Mouse (Mus musculus) neural tube, embryonic 14.5 days (tissue): ENCODE measurements at regions not wholly inside any gene's neighbourhood (a gene's known extent, or its start where the extent isn't known, plus 50 kb on each side); places are given as distances from the start of the nearest gene placed in this dataset.

Experiments
- ATAC-seq: fragments of 200-750 bp; cut with Nextera tagmentation; 2 replicates; pipeline ENCODE4 v1.8.0; 2017; ENCODE audit warnings: low read depth, mild to moderate bottlenecking, moderate TSS enrichment, moderate library complexity
- H3K27ac ChIP-seq: fragments of 300-500 bp; sonication (generic); 2 replicates; pipeline ENCODE4 v1.5.1; 2014; ENCODE audit warnings: low read depth, mild to moderate bottlenecking, control low read depth, low read length, moderate library complexity, mixed read lengths
- H3K27me3 ChIP-seq: fragments of 300-500 bp; sonication (generic); 2 replicates; pipeline ENCODE4 v1.6.1; 2014; ENCODE audit warnings: low read length; ENCODE audit not compliant: control insufficient read depth, insufficient read depth
- H3K36me3 ChIP-seq: fragments of 300-500 bp; sonication (generic); 2 replicates; pipeline ENCODE4 v1.6.1; 2014; ENCODE audit warnings: low read length, mixed read lengths; ENCODE audit not compliant: control insufficient read depth, insufficient read depth
- H3K4me1 ChIP-seq: fragments of 300-500 bp; sonication (generic); 2 replicates; pipeline ENCODE4 v1.6.1; 2014; ENCODE audit warnings: low read length; ENCODE audit not compliant: control insufficient read depth, insufficient read depth
- H3K4me2 ChIP-seq: fragments of 300-500 bp; sonication (generic); 2 replicates; pipeline ENCODE4 v1.6.1; 2014; ENCODE audit warnings: mild to moderate bottlenecking, low read depth, low read length, control low read depth
- H3K4me3 ChIP-seq: fragments of 300-500 bp; sonication (generic); 2 replicates; pipeline ENCODE4 v1.5.1; 2014; ENCODE audit warnings: low read depth, low read length, control low read depth, mixed read lengths
- H3K9ac ChIP-seq: fragments of 300-500 bp; sonication (generic); replicated peaks from 2 replicates; pipeline ENCODE4 v1.6.1; 2014; ENCODE audit warnings: low read depth, mild to moderate bottlenecking, control low read depth, low read length, mixed read lengths
- H3K9me3 ChIP-seq: fragments of 300-500 bp; sonication (generic); 2 replicates; pipeline ENCODE4 v1.6.1; 2016; ENCODE audit warnings: low read length; ENCODE audit not compliant: control insufficient read depth
- whole genome bisulfite sequencing: fragments of 180-500 bp; shearing (Covaris S2); extraction: QIAGEN DNeasy Blood & Tissue Kit; methylation state at CpG from one replicate; pipeline ENCODE4 v1.1.7; 2014; 5-methylcytosine and 5-hydroxymethylcytosine counted together

- Histone ChIP-seq H3K27ac (no peak overlapping the region), H3K27me3 (no peaks in the 10 kb centered on the region), H3K4me1 (no peaks in the 10 kb centered on the region), H3K9me3 (no peaks in the 10 kb centered on the region), H3K36me3 (no peaks in the 10 kb centered on the region), H3K4me3 (no peak overlapping the region), H3K9ac (no peak overlapping the region), H3K4me2 (no peak overlapping the region)
- ATAC-seq = no peak
These were observed 54.7 kb downstream of the Spry2 start for GRCm38 (mm10) chr14:105841888-105842287.

DNA sequence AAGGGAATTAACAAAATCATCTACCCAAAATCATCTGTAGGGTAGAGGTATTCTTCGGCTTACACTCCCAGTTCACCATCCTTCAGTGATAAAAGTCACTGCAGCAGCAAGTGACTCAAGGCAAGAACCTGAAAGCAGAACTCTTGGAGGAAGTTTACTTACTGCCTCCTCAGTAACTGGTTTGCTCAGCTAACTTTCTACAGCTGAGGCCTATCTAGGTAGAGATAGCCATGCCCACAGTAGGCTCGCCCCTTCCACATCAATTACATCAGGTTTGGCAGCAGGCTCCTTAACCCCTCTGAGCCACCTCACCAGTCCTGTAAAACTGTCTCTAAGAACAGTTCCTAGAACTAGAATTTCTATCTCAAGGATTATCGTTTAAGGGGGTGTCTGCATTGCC is 59.1 kb downstream of the Spry2 start:
- H3K9ac ChIP-seq = no peak overlapping the region
- H3K4me1 ChIP-seq = no peaks in the 10 kb centered on the region
- no peak overlapping the region for H3K27ac ChIP-seq
- ATAC-seq = no peak
- no peak overlapping the region for H3K4me2 ChIP-seq
- 90% methylated on average over 3 of the region's 3 CpGs for WGBS
- no peaks in the 10 kb centered on the region for H3K27me3 ChIP-seq
- no peak overlapping the region for H3K4me3 ChIP-seq
- H3K36me3 ChIP-seq = no peaks in the 10 kb centered on the region
- no peaks in the 10 kb centered on the region for H3K9me3 ChIP-seq

GRCm38 (mm10) chr14:105830701-105831100 is 65.9 kb downstream of the Spry2 start:
- no peak for ATAC-seq
- Histone ChIP-seq H3K4me3 (no peak overlapping the region), H3K36me3 (no peaks in the 10 kb centered on the region), H3K9me3 (no peaks in the 10 kb centered on the region), H3K27me3 (no peaks in the 10 kb centered on the region), H3K4me2 (no peak overlapping the region), H3K9ac (no peak overlapping the region), H3K27ac (no peak overlapping the region), H3K4me1 (no peaks in the 10 kb centered on the region)
- WGBS = 90% methylated on average over 12 of the region's 12 CpGs

GRCm38 (mm10) chr14:105830301-105830700 is 66.3 kb downstream of the Spry2 start:
- Histone ChIP-seq H3K9ac (no peak overlapping the region), H3K36me3 (no peaks in the 10 kb centered on the region), H3K9me3 (no peaks in the 10 kb centered on the region), H3K27ac (no peak overlapping the region), H3K4me2 (no peak overlapping the region), H3K4me3 (no peak overlapping the region), H3K4me1 (no peaks in the 10 kb centered on the region), H3K27me3 (no peaks in the 10 kb centered on the region)
- no peak for ATAC-seq
- 85% methylated on average over 4 of the region's 4 CpGs for WGBS

DNA sequence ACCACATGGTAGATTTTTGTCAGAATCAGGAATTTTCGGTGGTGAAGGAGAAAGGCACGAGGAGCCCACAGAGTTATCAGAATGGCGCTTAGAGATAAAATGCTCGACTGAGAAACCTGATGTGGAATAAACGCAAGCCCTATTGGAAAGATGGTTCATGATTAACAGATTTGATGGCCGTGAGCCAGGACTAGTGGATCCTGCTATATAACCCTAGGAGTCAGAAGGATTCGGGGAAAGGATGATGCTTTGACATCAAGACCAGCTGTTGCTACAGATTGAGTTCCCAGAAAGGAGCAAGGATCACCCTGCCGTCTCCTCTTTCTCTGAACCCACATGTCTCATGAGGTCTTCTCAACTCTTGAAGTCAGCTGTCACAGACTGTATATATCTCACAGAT is 73.5 kb downstream of the Spry2 start:
- Histone ChIP-seq H3K9ac (no peak overlapping the region), H3K4me2 (no peak overlapping the region), H3K4me3 (no peak overlapping the region), H3K4me1 (no peaks in the 10 kb centered on the region), H3K9me3 (no peaks in the 10 kb centered on the region), H3K27me3 (no peaks in the 10 kb centered on the region), H3K27ac (no peak overlapping the region), H3K36me3 (no peaks in the 10 kb centered on the region)
- 89% methylated on average over 8 of the region's 8 CpGs for WGBS
- no peak for ATAC-seq

DNA sequence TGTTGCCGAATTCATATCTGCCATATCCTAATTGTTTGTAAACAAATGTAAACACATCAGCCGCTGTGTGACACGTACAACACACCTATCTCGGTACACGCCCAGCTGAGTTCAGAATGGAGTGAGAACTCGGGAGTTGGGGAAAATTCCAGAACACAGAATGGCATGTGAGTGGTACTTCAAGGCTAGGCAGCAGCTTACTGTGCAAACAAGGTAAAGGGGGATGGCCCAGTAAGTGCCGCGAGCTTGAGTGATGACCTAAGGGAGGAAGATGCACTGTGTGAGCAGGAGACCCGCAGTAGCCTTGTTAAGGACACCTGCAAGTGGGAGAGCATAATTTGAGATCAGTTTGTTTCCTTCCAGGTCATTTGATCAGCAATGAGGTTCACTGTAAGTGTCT is 74.0 kb downstream of the Spry2 start:
- WGBS = 95% methylated on average over 9 of the region's 9 CpGs
- H3K27ac ChIP-seq = no peak overlapping the region
- H3K4me1 ChIP-seq = no peaks in the 10 kb centered on the region
- H3K4me2 ChIP-seq = no peak overlapping the region
- no peak for ATAC-seq
- no peaks in the 10 kb centered on the region for H3K9me3 ChIP-seq
- no peak overlapping the region for H3K9ac ChIP-seq
- no peaks in the 10 kb centered on the region for H3K36me3 ChIP-seq
- H3K4me3 ChIP-seq = no peak overlapping the region
- no peaks in the 10 kb centered on the region for H3K27me3 ChIP-seq

- H3K27me3 ChIP-seq = no peaks in the 10 kb centered on the region
- no peaks in the 10 kb centered on the region for H3K9me3 ChIP-seq
- ATAC-seq = no peak
- no peak overlapping the region for H3K27ac ChIP-seq
- no peak overlapping the region for H3K4me2 ChIP-seq
- no peaks in the 10 kb centered on the region for H3K36me3 ChIP-seq
- 95% methylated on average over 2 of the region's 2 CpGs for WGBS
- H3K9ac ChIP-seq = no peak overlapping the region
- H3K4me3 ChIP-seq = no peak overlapping the region
- no peaks in the 10 kb centered on the region for H3K4me1 ChIP-seq
These were observed 77.1 kb downstream of the Spry2 start for GRCm38 (mm10) chr14:105819534-105819933.

DNA sequence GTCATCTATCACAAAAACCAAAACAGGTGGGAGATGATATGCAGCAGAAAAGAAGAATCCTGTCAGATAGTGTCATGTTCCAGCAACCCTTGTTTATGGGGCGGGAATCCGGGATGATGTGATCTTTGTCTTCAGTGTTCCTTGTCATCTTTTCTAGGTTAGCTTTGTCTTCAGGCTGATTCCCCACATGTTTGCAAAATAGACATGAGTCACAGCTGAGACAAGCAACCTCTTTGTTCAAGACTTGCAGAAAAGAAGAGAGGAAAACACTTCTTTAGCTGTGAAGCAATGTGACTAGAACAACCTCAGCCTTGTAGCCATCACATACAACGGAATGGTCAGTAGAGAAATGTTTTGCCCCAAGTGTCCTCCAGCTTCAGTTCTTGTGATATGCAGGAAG is 77.8 kb downstream of the Spry2 start:
- no peak overlapping the region for H3K27ac ChIP-seq
- H3K4me2 ChIP-seq = no peak overlapping the region
- no peak overlapping the region for H3K9ac ChIP-seq
- no peaks in the 10 kb centered on the region for H3K36me3 ChIP-seq
- no peak for ATAC-seq
- no peaks in the 10 kb centered on the region for H3K27me3 ChIP-seq
- WGBS = 94% methylated on average over 3 of the region's 3 CpGs
- no peak overlapping the region for H3K4me3 ChIP-seq
- no peaks in the 10 kb centered on the region for H3K9me3 ChIP-seq
- H3K4me1 ChIP-seq = no peaks in the 10 kb centered on the region

DNA sequence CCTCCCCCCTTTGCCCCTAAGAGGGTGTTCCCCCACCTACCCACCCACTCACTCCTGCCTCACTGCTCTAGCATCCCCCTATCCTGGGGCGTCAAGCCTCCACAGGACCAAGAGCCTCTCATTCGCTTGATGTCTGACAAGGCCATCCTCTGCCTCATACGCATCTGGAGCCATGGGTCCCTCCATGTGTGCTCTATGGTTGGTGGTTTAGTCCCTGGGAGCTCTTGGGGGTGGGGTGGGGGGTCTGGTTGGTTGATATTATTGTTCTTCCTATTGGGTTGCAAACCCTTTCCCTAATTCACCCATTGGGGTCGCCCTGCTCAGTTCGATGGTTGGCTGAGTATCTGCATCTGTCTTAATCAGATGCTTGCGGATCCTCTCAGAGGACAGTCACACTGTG is 79.1 kb downstream of the Spry2 start:
- Histone ChIP-seq H3K4me3 (no peak overlapping the region), H3K27me3 (no peaks in the 10 kb centered on the region), H3K27ac (no peak overlapping the region), H3K9me3 (no peaks in the 10 kb centered on the region), H3K4me1 (no peaks in the 10 kb centered on the region), H3K36me3 (no peaks in the 10 kb centered on the region), H3K9ac (no peak overlapping the region), H3K4me2 (no peak overlapping the region)
- 90% methylated on average over 6 of the region's 6 CpGs for WGBS
- 0 out of 2 replicates have a peak, but pooled peaks have one; percentile 21 for ATAC-seq

- 9% methylated on average over 6 of the region's 6 CpGs for WGBS
- Histone ChIP-seq H3K4me2 (peak overlapping the region; percentile 44), H3K27me3 (no peaks in the 10 kb centered on the region), H3K4me1 (no peaks in the 10 kb centered on the region), H3K36me3 (no peaks in the 10 kb centered on the region), H3K9ac (no peak overlapping the region), H3K9me3 (no peaks in the 10 kb centered on the region), H3K27ac (no peak overlapping the region), H3K4me3 (peak overlapping the region; percentile 3; the same call in 1 of the 2 replicates)
- ATAC-seq = peak; percentile 31; the same call in 1 of the 2 replicates
These were observed 80.8 kb downstream of the Spry2 start for GRCm38 (mm10) chr14:105815827-105816226.
